Mouse (Mus musculus): ENCODE measurements around the gene Lrmp.

GRCm38 (mm10) chr6:145125591-145126113, 10.2 kb downstream of the Lrmp start:
- TF ChIP-seq KAT2A (IDR thresholded peaks at IDR 0.05; ENCODE audit: insufficient replicate concordance, low read length) (no peak), HCFC1 (IDR thresholded peaks at IDR 0.05; ENCODE audit: low read depth, low read length) (no peak), MAFK (IDR thresholded peaks at IDR 0.05; ENCODE audit: insufficient replicate concordance, low read length) (no peak), ZNF384 (IDR thresholded peaks at IDR 0.05; ENCODE audit: low read depth, low read length) (no peak), MAZ (IDR thresholded peaks at IDR 0.05; ENCODE audit: low read depth, low read length) (no peak), CTCF (conservative IDR thresholded peaks at IDR 0.05 in 1 of 2, IDR thresholded peaks at IDR 0.05 in 1 of 2; ENCODE audit: low read depth in 2 of 2, low read length in 2 of 2) (no peak), ZC3H11A (IDR thresholded peaks at IDR 0.05; ENCODE audit: low read depth, low read length) (no peak), TCF12 (IDR thresholded peaks at IDR 0.05; ENCODE audit: low read depth, low read length) (no peak), ZMIZ1 (IDR thresholded peaks at IDR 0.05; ENCODE audit: low read depth, low read length) (no peak)

All from CH12.LX (cell line).